Mouse (Mus musculus): ENCODE measurements around the gene Ttf2. TPM values are rescaled to one million over a fixed set of nuclear protein-coding genes. Genes with fewer than 3 reads are reported as not detected.

Ttf2 gene
- 1 to 10 TPM; 1.1 TPM for total RNA-seq (2021)
- long read RNA-seq, full-length matches to known transcripts, result 1 of 1 reads
- long read RNA-seq, partial matches to known transcripts, result 0 of 1 reads
- long read RNA-seq, other reads (novel, unspliced or antisense), result 0 of 1 reads

- peak; percentile 79 to 90 for DNase-seq (ENCODE audit: low spot score in 2 of 2)
These were observed at the start of gene Ttf2 for GRCm38 (mm10) chr3:100969176-100969917. Ttf2 (minus strand) TSS chr3:100969663.

- no peak for DNase-seq (ENCODE audit: low spot score in 2 of 2)
These were observed 49.0 kb upstream of the Ttf2 start for GRCm38 (mm10) chr3:101018494-101018893.

DNA sequence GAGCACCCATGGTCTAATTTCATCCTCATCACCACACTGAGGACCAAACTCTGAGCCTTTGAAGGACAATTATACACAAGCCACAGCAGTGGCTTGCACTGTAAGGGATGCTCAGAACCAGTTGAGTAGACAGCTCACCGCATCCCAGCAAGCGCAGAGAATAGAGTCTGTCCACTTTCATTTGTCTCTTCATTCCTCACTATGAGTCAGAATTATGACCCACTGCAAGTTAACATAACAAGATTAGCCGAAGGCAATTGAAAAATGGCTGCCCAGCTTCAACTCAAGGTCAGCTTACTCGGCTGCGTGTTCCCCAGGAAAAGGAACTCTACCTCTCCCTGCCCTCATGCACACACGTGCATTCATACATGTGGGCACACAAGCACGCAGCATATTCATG, 46.6 kb upstream of the Ttf2 start:
- DNase-seq (ENCODE audit: low spot score in 2 of 2), result no peak

DNA sequence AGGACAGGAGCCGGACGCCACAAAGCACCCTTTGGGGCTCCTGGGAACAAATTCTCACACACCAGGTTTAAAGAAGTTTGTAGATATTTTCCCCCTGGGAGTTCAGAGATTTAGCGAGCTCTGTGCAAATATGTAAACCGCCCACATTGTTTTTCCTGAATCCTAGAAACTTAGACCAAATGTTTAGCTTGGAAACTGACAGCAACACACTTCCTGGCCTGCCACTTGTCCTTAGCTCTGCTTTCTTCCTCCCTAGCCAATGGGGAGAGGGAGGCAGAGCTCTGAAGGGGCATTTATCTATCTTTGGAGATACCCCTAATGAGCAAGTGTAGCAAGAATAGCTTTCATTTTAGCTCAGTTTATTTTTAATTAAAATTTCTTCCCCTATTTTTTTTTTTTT, 45.8 kb upstream of the Ttf2 start:
- no peak for DNase-seq (ENCODE audit: low spot score in 2 of 2)

DNA sequence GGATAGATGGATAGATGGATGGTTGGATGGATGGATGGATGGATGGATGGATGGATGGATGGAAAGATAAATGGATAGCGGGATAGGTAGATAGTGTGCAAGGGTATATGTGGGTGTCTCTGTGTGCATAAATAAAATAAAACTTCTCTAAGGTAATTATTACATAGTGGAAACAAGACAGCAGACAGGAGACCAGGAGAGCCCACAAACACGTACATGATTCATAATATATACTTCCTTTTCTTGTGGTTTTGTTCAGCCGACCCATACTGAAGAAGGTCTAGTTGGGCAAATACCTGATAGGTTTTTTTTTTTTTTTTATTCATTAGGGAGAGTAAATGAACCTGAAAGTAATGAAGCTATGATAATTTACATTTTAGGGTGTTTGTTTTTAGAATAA, 44.1 kb upstream of the Ttf2 start:
- DNase-seq (ENCODE audit: low spot score in 2 of 2), result no peak

DNA sequence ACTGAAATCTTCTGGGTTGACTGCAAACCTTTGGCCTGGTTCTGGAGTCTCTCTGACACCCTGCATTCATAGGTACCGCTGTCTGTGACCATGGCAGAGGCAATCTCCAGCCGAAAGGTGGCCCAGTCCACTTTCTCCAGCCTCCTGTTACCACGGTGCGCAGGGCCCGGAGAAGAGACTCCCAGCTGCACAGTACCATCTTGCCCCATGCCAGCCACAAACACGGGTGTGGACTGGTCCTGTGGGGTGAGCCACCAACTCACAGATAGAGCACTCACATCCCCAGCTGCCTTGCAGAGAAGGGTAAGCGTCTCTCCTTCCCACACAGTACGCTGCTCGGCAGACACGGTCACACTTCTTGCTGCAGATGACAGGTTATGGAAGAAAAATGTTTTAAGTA, 43.5 kb upstream of the Ttf2 start:
- no peak for DNase-seq (ENCODE audit: low spot score in 2 of 2)

GRCm38 (mm10) chr3:101012597-101012996, 43.1 kb upstream of the Ttf2 start:
- DNase-seq (ENCODE audit: low spot score in 2 of 2), result no peak

DNA sequence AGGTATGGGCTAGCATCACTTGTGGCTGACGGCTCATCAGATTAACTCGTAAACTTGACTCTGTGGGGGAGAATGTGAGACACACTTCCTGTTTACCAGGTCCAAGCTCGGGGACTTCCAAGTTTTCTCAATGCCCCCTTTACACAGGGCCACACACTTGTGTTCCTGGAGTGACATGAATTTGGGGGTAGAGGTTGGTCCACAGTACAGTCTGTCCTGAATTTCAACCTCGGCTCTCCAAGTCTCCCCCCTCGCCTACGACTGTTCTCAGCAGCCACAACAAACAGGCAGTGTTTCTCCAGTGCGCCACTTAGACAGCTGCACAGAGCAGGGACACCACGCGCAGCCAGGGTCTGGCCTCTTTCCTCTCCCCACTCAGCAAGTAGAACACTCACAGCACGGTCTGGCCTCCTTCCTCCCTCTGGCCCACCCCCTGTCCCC, 42.7 kb upstream of the Ttf2 start:
- DNase-seq (ENCODE audit: low spot score in 2 of 2), result peak in 1 of 2 experiments; percentile 51

GRCm38 (mm10) chr3:101011203-101011600, 41.7 kb upstream of the Ttf2 start:
- DNase-seq (ENCODE audit: low spot score in 2 of 2), result no peak

GRCm38 (mm10) chr3:101010589-101011202, 41.2 kb upstream of the Ttf2 start:
- no peak for DNase-seq (ENCODE audit: low spot score in 2 of 2)

GRCm38 (mm10) chr3:101007112-101007782, 37.8 kb upstream of the Ttf2 start:
- no peak for DNase-seq (ENCODE audit: low spot score in 2 of 2)

DNA sequence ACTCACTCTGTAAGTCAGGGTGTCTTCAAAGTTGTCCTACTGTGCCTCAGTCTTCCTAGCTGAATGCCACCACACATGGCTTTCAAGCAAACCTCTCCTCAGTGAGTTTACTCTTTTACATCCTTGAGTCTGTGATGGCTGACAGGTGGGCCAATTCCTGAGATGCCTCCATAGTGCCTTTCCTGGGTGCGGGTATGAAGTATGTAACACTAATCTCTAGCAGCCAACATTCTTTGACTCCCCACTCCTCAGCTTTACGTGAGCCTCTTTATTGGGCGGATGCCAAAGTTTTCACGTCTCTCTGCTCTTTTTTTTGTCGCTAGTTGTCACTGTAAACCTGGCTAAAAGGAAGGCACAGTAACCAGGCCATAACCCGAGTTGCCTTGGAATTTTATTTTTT, 35.9 kb upstream of the Ttf2 start:
- DNase-seq (ENCODE audit: low spot score in 2 of 2), result no peak

DNA sequence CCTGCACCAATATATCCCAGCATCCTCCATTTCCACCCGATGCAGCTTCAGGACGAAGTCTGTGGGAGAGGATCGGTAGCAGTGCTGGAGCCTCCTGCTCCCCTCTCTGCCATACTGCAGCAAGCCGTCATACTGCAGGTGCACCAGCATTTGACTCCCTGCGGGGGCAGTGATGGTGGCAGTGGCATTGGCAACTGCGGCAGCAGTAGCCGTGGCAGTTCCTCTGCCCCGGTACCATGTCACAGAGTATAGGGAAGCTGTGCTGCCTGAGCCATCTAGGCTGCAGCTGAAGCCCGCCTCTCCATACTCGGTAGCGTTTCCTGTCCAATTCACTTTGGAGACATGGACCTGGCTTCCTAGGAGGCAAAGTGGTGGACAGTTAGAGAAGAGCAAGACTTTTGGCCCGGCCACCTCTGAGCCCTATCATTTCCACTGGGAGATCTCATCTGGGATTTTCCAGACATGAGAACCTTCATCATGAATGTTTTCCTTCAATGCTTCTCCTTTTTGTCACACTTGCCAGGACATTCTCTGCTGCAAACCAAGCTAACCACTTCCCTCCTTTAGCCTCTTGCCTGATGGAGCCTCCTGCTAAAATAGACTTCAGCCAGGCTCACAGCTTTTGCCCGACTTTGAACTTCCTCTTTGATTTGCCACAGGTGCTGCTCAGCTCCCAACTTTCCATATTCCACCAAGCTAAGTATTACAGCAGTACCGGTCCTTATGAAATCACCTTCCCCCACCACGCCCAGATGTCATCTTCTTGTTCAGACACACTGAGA, 34.3 kb upstream of the Ttf2 start:
- DNase-seq (ENCODE audit: low spot score in 2 of 2), result no peak

DNA sequence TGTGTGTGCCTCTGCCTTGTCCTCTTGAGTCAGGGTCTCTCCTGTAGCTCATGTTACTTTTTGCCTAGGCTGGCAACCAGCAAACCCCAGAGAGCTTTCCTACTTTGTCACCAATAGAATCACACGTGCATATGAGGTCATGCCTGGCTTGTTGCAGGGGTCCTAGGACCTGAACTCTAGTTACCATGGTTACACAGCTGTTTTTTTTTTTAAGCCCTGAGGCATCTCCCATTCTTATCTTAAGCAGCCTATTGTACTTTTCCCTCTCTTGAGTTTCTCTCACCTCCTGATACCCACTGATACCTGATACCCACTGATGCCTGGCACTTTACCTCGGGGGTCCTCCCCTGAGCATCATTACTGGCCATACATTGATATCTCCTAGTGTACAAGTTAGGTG, 30.3 kb upstream of the Ttf2 start:
- DNase-seq (ENCODE audit: low spot score in 2 of 2), result no peak

DNA sequence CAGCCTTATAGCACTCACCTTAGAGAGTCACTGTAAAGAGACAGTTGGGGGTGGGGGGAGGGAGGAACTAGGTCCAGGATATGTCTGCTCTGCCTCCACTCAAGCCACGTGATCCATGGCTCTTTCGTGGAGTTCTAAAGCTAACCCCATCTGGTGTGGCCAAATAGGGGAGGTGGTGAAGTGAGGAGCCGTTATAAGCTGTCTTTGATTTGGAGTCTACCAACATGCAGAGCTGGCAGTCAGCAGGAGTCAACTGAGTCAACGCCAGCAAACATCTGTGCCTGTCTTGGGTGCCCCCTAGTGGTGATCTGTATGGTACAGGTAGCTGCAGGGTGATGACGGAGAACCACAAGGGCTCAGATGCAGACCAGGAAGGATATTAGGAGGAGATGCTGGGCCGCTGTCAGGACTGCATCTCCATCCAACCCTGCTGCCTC, 29.5 kb upstream of the Ttf2 start:
- DNase-seq (ENCODE audit: low spot score in 2 of 2), result peak; percentile 12 to 79

- peak in 1 of 2 experiments; percentile 13 for DNase-seq (ENCODE audit: low spot score in 2 of 2)
These were observed 28.5 kb upstream of the Ttf2 start for GRCm38 (mm10) chr3:100997785-100998570.

DNA sequence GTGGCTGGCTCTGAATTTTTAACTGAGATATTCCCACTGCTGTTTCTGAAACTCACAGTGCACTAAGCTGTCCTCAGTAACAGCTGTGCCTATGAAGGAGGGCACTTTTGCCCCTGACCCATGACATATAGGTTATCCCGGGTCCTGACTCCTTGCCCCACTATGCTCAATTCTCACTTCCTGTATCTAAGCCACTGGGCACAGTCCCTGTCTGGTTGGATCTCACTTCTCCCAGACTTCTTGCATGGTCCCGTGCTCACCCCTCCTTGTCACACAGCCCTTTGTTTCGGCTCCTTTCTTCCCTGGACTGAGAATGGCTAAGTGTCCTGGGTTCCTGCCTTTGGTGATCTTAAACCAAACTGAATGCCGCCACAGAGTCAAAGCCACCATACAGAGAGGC, 24.8 kb upstream of the Ttf2 start:
- no peak for DNase-seq (ENCODE audit: low spot score in 2 of 2)

- DNase-seq (ENCODE audit: low spot score in 2 of 2), result no peak
These were observed 24.3 kb upstream of the Ttf2 start for GRCm38 (mm10) chr3:100993718-100994117.

- DNase-seq (ENCODE audit: low spot score in 2 of 2), result no peak
These were observed 23.7 kb upstream of the Ttf2 start for GRCm38 (mm10) chr3:100993158-100993557.

- DNase-seq (ENCODE audit: low spot score in 2 of 2), result no peak
These were observed 20.8 kb upstream of the Ttf2 start for GRCm38 (mm10) chr3:100990231-100990630.
